Mouse (Mus musculus) forebrain, embryonic 11.5 days (tissue): ENCODE measurements at regions not wholly inside any gene's neighbourhood (a gene's known extent, or its start where the extent isn't known, plus 50 kb on each side); places are given as distances from the start of the nearest gene placed in this dataset. TPM values are rescaled to one million over a fixed set of nuclear protein-coding genes. Genes with fewer than 3 reads are reported as not detected.

Source experiments
- microRNA-seq: library from miRNA; unstranded; fragments of <30 nt; microRNA quantifications from one replicate; pipeline ENCODE4, GENCODE M21; 2016; ENCODE audit not compliant: insufficient number of aligned reads

Small RNA genes in the stretch of these regions (microRNA-seq; reads per million reads assigned to microRNA genes)
- gene Gm25708: not detected
